Mouse (Mus musculus) E14TG2a.4 (cell line): ENCODE results near the gene Fam163b.

Experiments used
- H3K27me3 ChIP-seq: 2 replicates; pipeline ENCODE4 v1.6.1; 2014; ENCODE audit warnings: low read length, control low read depth; ENCODE audit not compliant: insufficient read depth
- H3K36me3 ChIP-seq: 2 replicates; pipeline ENCODE4 v1.6.1; 2014; ENCODE audit warnings: low read length, control low read depth; ENCODE audit not compliant: insufficient read depth
- H3K4me1 ChIP-seq: replicated peaks from 2 replicates; pipeline ENCODE4 v1.6.1; 2014; ENCODE audit warnings: low read depth, low read length, control low read depth
- H3K4me3 ChIP-seq: replicated peaks from 2 replicates; pipeline ENCODE4 v1.5.1; 2014; ENCODE audit warnings: mild to moderate bottlenecking, low read length
- H3K9me3 ChIP-seq: 2 replicates; pipeline ENCODE4 v1.6.1; 2014; ENCODE audit warnings: low read length, control low read depth
- CTCF ChIP-seq: conservative IDR thresholded peaks from 2 replicates; pipeline ENCODE4 v1.5.1; 2014; ENCODE audit warnings: low read length
- NANOG ChIP-seq: IDR thresholded peaks from 2 replicates; pipeline ENCODE4 v1.6.1; 2014; ENCODE audit warnings: borderline replicate concordance, low read length, mixed read lengths
- POU5F1 ChIP-seq: IDR thresholded peaks from 2 replicates; pipeline ENCODE4 v1.6.1; 2014; ENCODE audit warnings: low read length, borderline replicate concordance

Fam163b gene

GRCm38 (mm10) chr2:27087581-27087980, 54.7 kb downstream of the Fam163b start:
- peaks cover 9% of the 10 kb centered on the region for H3K9me3 ChIP-seq
- no peaks in the 10 kb centered on the region for H3K36me3 ChIP-seq
- no peaks in the 10 kb centered on the region for H3K4me1 ChIP-seq
- TF ChIP-seq NANOG, result no peak
- TF ChIP-seq POU5F1, result no peak
- TF ChIP-seq CTCF, result no peak
- no peak overlapping the region for H3K4me3 ChIP-seq
- H3K27me3 ChIP-seq, result no peaks in the 10 kb centered on the region

GRCm38 (mm10) chr2:27086483-27087010, 55.7 kb downstream of the Fam163b start:
- Histone ChIP-seq H3K27me3 (0 out of 2 replicates have a peak, but pooled peaks cover 3% of the 10 kb centered on the region), H3K9me3 (no peaks in the 10 kb centered on the region; the same call in 1 of the 2 replicates), H3K36me3 (no peaks in the 10 kb centered on the region), H3K4me3 (no peak overlapping the region), H3K4me1 (no peaks in the 10 kb centered on the region)
- no peak for TF ChIP-seq CTCF
- no peak for TF ChIP-seq POU5F1
- TF ChIP-seq NANOG, result no peak

- Histone ChIP-seq H3K36me3 (no peaks in the 10 kb centered on the region), H3K27me3 (0 out of 2 replicates have a peak, but pooled peaks cover 3% of the 10 kb centered on the region), H3K4me1 (no peaks in the 10 kb centered on the region), H3K4me3 (no peak overlapping the region), H3K9me3 (no peaks in the 10 kb centered on the region)
- TF ChIP-seq NANOG (no peak), POU5F1 (no peak), CTCF (no peak)
These were observed 56.5 kb downstream of the Fam163b start for GRCm38 (mm10) chr2:27085801-27086200.

- Histone ChIP-seq H3K9me3 (no peaks in the 10 kb centered on the region), H3K4me1 (no peaks in the 10 kb centered on the region), H3K27me3 (0 out of 2 replicates have a peak, but pooled peaks cover 3% of the 10 kb centered on the region), H3K36me3 (no peaks in the 10 kb centered on the region), H3K4me3 (no peak overlapping the region)
- TF ChIP-seq CTCF, result no peak
- no peak for TF ChIP-seq POU5F1
- TF ChIP-seq NANOG, result no peak
These were observed 57.3 kb downstream of the Fam163b start for GRCm38 (mm10) chr2:27084963-27085362.

- Histone ChIP-seq H3K27me3 (peaks cover 12% of the 10 kb centered on the region), H3K36me3 (no peaks in the 10 kb centered on the region), H3K9me3 (no peaks in the 10 kb centered on the region), H3K4me3 (no peak overlapping the region), H3K4me1 (peaks cover 6% of the 10 kb centered on the region; the same call in 1 of the 2 replicates)
- TF ChIP-seq POU5F1 (no peak), CTCF (no peak), NANOG (no peak)
These were observed 58.4 kb downstream of the Fam163b start for GRCm38 (mm10) chr2:27083761-27084475.

GRCm38 (mm10) chr2:27079649-27080048, 62.6 kb downstream of the Fam163b start:
- H3K4me1 ChIP-seq, result peaks cover 7% of the 10 kb centered on the region; the same call in 1 of the 2 replicates
- H3K27me3 ChIP-seq, result peaks cover 12% of the 10 kb centered on the region
- TF ChIP-seq CTCF (no peak), POU5F1 (no peak), NANOG (no peak)
- H3K4me3 ChIP-seq, result no peak overlapping the region
- H3K9me3 ChIP-seq, result no peaks in the 10 kb centered on the region
- H3K36me3 ChIP-seq, result no peaks in the 10 kb centered on the region

GRCm38 (mm10) chr2:27079152-27079584, 63.1 kb downstream of the Fam163b start, which contains the start of gene Adamtsl2:
TSS of gene Adamtsl2 (plus strand) at chr2:27079379.
- Histone ChIP-seq H3K27me3 (peaks cover 12% of the 10 kb centered on the region), H3K4me3 (peak within 1 kb of the TSS; percentile 41; the same call in 1 of the 2 replicates), H3K9me3 (no peaks in the 10 kb centered on the region), H3K4me1 (peaks cover 7% of the 10 kb centered on the region; the same call in 1 of the 2 replicates), H3K36me3 (no peaks in the 10 kb centered on the region)
- no peak for TF ChIP-seq POU5F1
- TF ChIP-seq NANOG, result no peak
- TF ChIP-seq CTCF, result no peak

- no peaks in the 10 kb centered on the region for H3K36me3 ChIP-seq
- H3K4me1 ChIP-seq, result peaks cover 7% of the 10 kb centered on the region; the same call in 1 of the 2 replicates
- no peaks in the 10 kb centered on the region for H3K9me3 ChIP-seq
- peaks cover 12% of the 10 kb centered on the region for H3K27me3 ChIP-seq
- TF ChIP-seq NANOG, result no peak
- TF ChIP-seq POU5F1, result no peak
- TF ChIP-seq CTCF, result no peak
- no peak overlapping the region for H3K4me3 ChIP-seq
These were observed 64.0 kb downstream of the Fam163b start for GRCm38 (mm10) chr2:27078312-27078711.
